Mouse (Mus musculus): ENCODE results near the gene Borcs8. TPM values are rescaled to one million over a fixed set of nuclear protein-coding genes. Genes with fewer than 3 reads are reported as not detected.

Borcs8 gene
- polyA plus RNA-seq, 1 experiment from 2014 or later, result 44.9 TPM

GRCm38 (mm10) chr8:70137890-70138289 lies 1.4 kb upstream of the Borcs8 start:
- peaks cover 19% of the 10 kb centered on the region for H3K4me1 ChIP-seq
- H3K9ac ChIP-seq, result peak overlapping the region; percentile 61
- WGBS, result 73% methylated on average over 4 of the region's 4 CpGs
- H3K27me3 ChIP-seq, result no peaks in the 10 kb centered on the region
- no peak overlapping the region for H3K27ac ChIP-seq
- no peak for ATAC-seq (ENCODE audit: borderline replicate concordance, extremely low read depth, low FRiP score, low TSS enrichment)
- no peaks in the 10 kb centered on the region for H3K9me3 ChIP-seq
- H3K4me3 ChIP-seq, result peak overlapping the region; percentile 74
- H3K36me3 ChIP-seq, result peaks cover 37% of the 10 kb centered on the region
- peak overlapping the region; percentile 60 for H3K4me2 ChIP-seq

GRCm38 (mm10) chr8:70139981-70140380 lies 682 bp downstream of the Borcs8 start:
- ATAC-seq (ENCODE audit: borderline replicate concordance, extremely low read depth, low FRiP score, low TSS enrichment), result no peak
- H3K27ac ChIP-seq, result peak overlapping the region; percentile 79
- WGBS, result 8% methylated on average over 9 of the region's 9 CpGs
- peaks cover 25% of the 10 kb centered on the region for H3K36me3 ChIP-seq
- peak overlapping the region; percentile 56 for H3K4me2 ChIP-seq
- H3K4me1 ChIP-seq, result peaks cover 19% of the 10 kb centered on the region
- H3K27me3 ChIP-seq, result no peaks in the 10 kb centered on the region
- H3K9me3 ChIP-seq, result no peaks in the 10 kb centered on the region
- H3K4me3 ChIP-seq, result peak overlapping the region; percentile 74
- H3K9ac ChIP-seq, result peak overlapping the region; percentile 72

GRCm38 (mm10) chr8:70147678-70148607 lies 8.6 kb downstream of the Borcs8 start:
- Histone ChIP-seq H3K4me3 (no peak overlapping the region), H3K9ac (no peak overlapping the region), H3K36me3 (peaks cover 25% of the 10 kb centered on the region), H3K4me2 (no peak overlapping the region), H3K4me1 (peaks cover 5% of the 10 kb centered on the region; the same call in 1 of the 2 replicates), H3K27ac (no peak overlapping the region), H3K9me3 (no peaks in the 10 kb centered on the region), H3K27me3 (peaks cover 4% of the 10 kb centered on the region; the same call in 1 of the 2 replicates)
- 76% methylated on average over 7 of the region's 7 CpGs for WGBS
- ATAC-seq (ENCODE audit: borderline replicate concordance, extremely low read depth, low FRiP score, low TSS enrichment), result no peak

- H3K9ac ChIP-seq, result no peak overlapping the region
- no peak overlapping the region for H3K4me2 ChIP-seq
- H3K9me3 ChIP-seq, result no peaks in the 10 kb centered on the region
- no peak overlapping the region for H3K27ac ChIP-seq
- peaks cover 17% of the 10 kb centered on the region for H3K36me3 ChIP-seq
- no peak overlapping the region for H3K4me3 ChIP-seq
- peaks cover 4% of the 10 kb centered on the region; the same call in 1 of the 2 replicates for H3K27me3 ChIP-seq
- ATAC-seq (ENCODE audit: borderline replicate concordance, extremely low read depth, low FRiP score, low TSS enrichment), result no peak
- 13% methylated on average over 13 of the region's 13 CpGs for WGBS
- peaks cover 5% of the 10 kb centered on the region; the same call in 1 of the 2 replicates for H3K4me1 ChIP-seq
These were observed 10.9 kb downstream of the Borcs8 start for GRCm38 (mm10) chr8:70150158-70150557.

- ATAC-seq (ENCODE audit: borderline replicate concordance, extremely low read depth, low FRiP score, low TSS enrichment), result peak; percentile 94
- H3K4me1 ChIP-seq, result peaks cover 5% of the 10 kb centered on the region; the same call in 1 of the 2 replicates
- H3K4me2 ChIP-seq, result peak overlapping the region; percentile 34
- peaks cover 4% of the 10 kb centered on the region; the same call in 1 of the 2 replicates for H3K27me3 ChIP-seq
- no peaks in the 10 kb centered on the region for H3K36me3 ChIP-seq
- no peak overlapping the region for H3K9ac ChIP-seq
- H3K27ac ChIP-seq, result no peak overlapping the region
- H3K4me3 ChIP-seq, result no peak overlapping the region
- no peaks in the 10 kb centered on the region for H3K9me3 ChIP-seq
- 11% methylated on average over 21 of the region's 22 CpGs for WGBS
These were observed 13.4 kb downstream of the Borcs8 start for GRCm38 (mm10) chr8:70152537-70153257.

GRCm38 (mm10) chr8:70157240-70157800 lies 18.0 kb downstream of the Borcs8 start:
- H3K27ac ChIP-seq, result no peak overlapping the region
- H3K9ac ChIP-seq, result no peak overlapping the region
- peaks cover 10% of the 10 kb centered on the region for H3K27me3 ChIP-seq
- no peaks in the 10 kb centered on the region for H3K9me3 ChIP-seq
- no peak overlapping the region for H3K4me3 ChIP-seq
- no peak overlapping the region for H3K4me2 ChIP-seq
- no peak for ATAC-seq (ENCODE audit: borderline replicate concordance, extremely low read depth, low FRiP score, low TSS enrichment)
- H3K4me1 ChIP-seq, result peaks cover 14% of the 10 kb centered on the region; the same call in 1 of the 2 replicates
- no peaks in the 10 kb centered on the region for H3K36me3 ChIP-seq
- 89% methylated on average over 1 of the region's 1 CpGs for WGBS

GRCm38 (mm10) chr8:70158069-70158853 lies 19.0 kb downstream of the Borcs8 start:
- Histone ChIP-seq H3K9me3 (no peaks in the 10 kb centered on the region), H3K4me2 (peak overlapping the region; percentile 94), H3K4me3 (peak overlapping the region; percentile 51), H3K27ac (no peak overlapping the region), H3K27me3 (peaks cover 10% of the 10 kb centered on the region; the same call in 1 of the 2 replicates), H3K9ac (peak overlapping the region; percentile 34; the same call in 1 of the 2 replicates), H3K36me3 (no peaks in the 10 kb centered on the region), H3K4me1 (peaks cover 10% of the 10 kb centered on the region; the same call in 1 of the 2 replicates)
- WGBS, result 9% methylated on average over 36 of the region's 40 CpGs
- peak; percentile 89 for ATAC-seq (ENCODE audit: borderline replicate concordance, extremely low read depth, low FRiP score, low TSS enrichment)

- Histone ChIP-seq H3K27ac (no peak overlapping the region), H3K9ac (no peak overlapping the region), H3K4me3 (no peak overlapping the region), H3K9me3 (no peaks in the 10 kb centered on the region), H3K4me2 (no peak overlapping the region), H3K4me1 (peaks cover 10% of the 10 kb centered on the region; the same call in 1 of the 2 replicates), H3K36me3 (no peaks in the 10 kb centered on the region), H3K27me3 (peaks cover 12% of the 10 kb centered on the region; the same call in 1 of the 2 replicates)
- WGBS, result 85% methylated on average over 4 of the region's 4 CpGs
- ATAC-seq (ENCODE audit: borderline replicate concordance, extremely low read depth, low FRiP score, low TSS enrichment), result no peak
These were observed 19.9 kb downstream of the Borcs8 start for GRCm38 (mm10) chr8:70159211-70159610.

- H3K27ac ChIP-seq, result no peak overlapping the region
- no peak overlapping the region for H3K4me3 ChIP-seq
- H3K4me2 ChIP-seq, result no peak overlapping the region
- H3K36me3 ChIP-seq, result no peaks in the 10 kb centered on the region
- ATAC-seq (ENCODE audit: borderline replicate concordance, extremely low read depth, low FRiP score, low TSS enrichment), result no peak
- 51% methylated on average over 13 of the region's 13 CpGs for WGBS
- H3K9me3 ChIP-seq, result no peaks in the 10 kb centered on the region
- H3K4me1 ChIP-seq, result peaks cover 10% of the 10 kb centered on the region; the same call in 1 of the 2 replicates
- H3K9ac ChIP-seq, result no peak overlapping the region
- peaks cover 17% of the 10 kb centered on the region; the same call in 1 of the 2 replicates for H3K27me3 ChIP-seq
These were observed 20.7 kb downstream of the Borcs8 start for GRCm38 (mm10) chr8:70160015-70160414.

GRCm38 (mm10) chr8:70163316-70163715 lies 24.0 kb downstream of the Borcs8 start:
- Histone ChIP-seq H3K27me3 (peaks cover 32% of the 10 kb centered on the region), H3K27ac (no peak overlapping the region), H3K4me2 (no peak overlapping the region), H3K4me3 (no peak overlapping the region), H3K36me3 (no peaks in the 10 kb centered on the region), H3K9me3 (no peaks in the 10 kb centered on the region), H3K9ac (no peak overlapping the region), H3K4me1 (peaks cover 11% of the 10 kb centered on the region)
- 78% methylated on average over 3 of the region's 3 CpGs for whole genome bisulfite sequencing
- no peak for ATAC-seq (ENCODE audit: borderline replicate concordance, extremely low read depth, low FRiP score, low TSS enrichment)

Data from lung, embryonic 15.5 days (tissue).